Mouse (Mus musculus) hindbrain, embryonic 13.5 days (tissue): Measurements from ENCODE around the gene Crip1. TPM values are rescaled to one million over a fixed set of nuclear protein-coding genes. Genes with fewer than 3 reads are reported as not detected.

Source experiments
- ATAC-seq: fragments of 200-750 bp; cut with Nextera tagmentation; 2 replicates; pipeline ENCODE4 v1.8.0; 2017; ENCODE audit warnings: moderate TSS enrichment; ENCODE audit not compliant: low FRiP score
- H3K27ac ChIP-seq: fragments of 300-500 bp; sonication (generic); 2 replicates; pipeline ENCODE4 v1.5.1; 2015; ENCODE audit warnings: inconsistent platforms, mild to moderate bottlenecking, moderate library complexity
- H3K27me3 ChIP-seq: fragments of 300-500 bp; sonication (generic); 2 replicates; pipeline ENCODE4 v1.6.1; 2015; ENCODE audit warnings: mild to moderate bottlenecking, inconsistent platforms
- H3K36me3 ChIP-seq: fragments of 300-500 bp; sonication (generic); 2 replicates; pipeline ENCODE4 v1.6.1; 2015; ENCODE audit warnings: mild to moderate bottlenecking, inconsistent platforms
- H3K4me1 ChIP-seq: fragments of 300-500 bp; sonication (generic); replicated peaks from 2 replicates; pipeline ENCODE4 v1.6.1; 2015; ENCODE audit warnings: inconsistent platforms
- H3K4me2 ChIP-seq: fragments of 300-500 bp; sonication (generic); 2 replicates; pipeline ENCODE4 v1.6.1; 2015; ENCODE audit warnings: inconsistent platforms, mild to moderate bottlenecking, moderate library complexity
- H3K4me3 ChIP-seq: fragments of 300-500 bp; sonication (generic); 2 replicates; pipeline ENCODE4 v1.5.1; 2015; ENCODE audit warnings: mild to moderate bottlenecking, inconsistent platforms
- H3K9ac ChIP-seq: fragments of 300-500 bp; sonication (generic); 2 replicates; pipeline ENCODE4 v1.6.1; 2015; ENCODE audit warnings: mild to moderate bottlenecking, inconsistent platforms
- H3K9me3 ChIP-seq: fragments of 300-500 bp; sonication (generic); 2 replicates; pipeline ENCODE4 v1.6.1; 2016; ENCODE audit warnings: inconsistent platforms
- WGBS: fragments of 180-500 bp; shearing (Covaris S2); methylation state at CpG from one replicate; pipeline ENCODE4 v1.1.7; 2015; 5-methylcytosine and 5-hydroxymethylcytosine counted together
- polyA plus RNA-seq: library from polyadenylated mRNA; unstranded; fragments of >200 nt; fragmentation: Nextera tagmentation; extraction: Ambion mirVana; gene quantifications from 2 replicates; pipeline ENCODE4 v1.2.1, GENCODE M21; 2015

Crip1 gene
- polyA plus RNA-seq, 1 experiment from 2014 or later, result 47.1 TPM

DNA sequence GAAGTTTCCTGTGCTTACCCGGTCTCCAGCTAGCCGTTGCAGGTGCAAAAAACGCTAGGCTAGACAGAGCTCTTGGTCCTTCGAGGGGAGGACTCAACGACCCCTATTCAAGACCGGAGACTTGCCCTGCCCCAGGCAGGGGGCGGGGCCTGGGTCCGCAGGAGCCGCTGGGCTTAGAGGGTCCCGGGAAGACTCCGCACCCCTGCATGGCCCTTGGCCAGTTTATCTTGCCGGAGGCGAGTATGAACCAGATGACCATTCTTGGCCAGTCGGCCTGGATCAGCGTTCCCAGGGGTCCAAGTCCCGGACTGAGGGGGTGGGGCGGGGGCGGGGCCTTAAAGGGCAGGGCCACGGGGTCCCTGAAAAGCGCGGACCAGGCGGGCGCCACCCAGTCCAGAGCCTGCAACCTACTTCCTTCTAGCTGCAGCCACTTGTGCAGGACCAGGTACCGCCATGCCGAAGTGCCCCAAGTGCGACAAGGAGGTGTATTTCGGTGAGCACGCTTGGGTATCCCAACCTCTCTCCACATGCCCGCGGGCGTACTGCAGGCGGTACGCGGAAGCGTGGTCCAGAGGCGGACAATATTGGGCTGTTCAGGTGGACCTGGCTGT, 5.7 kb downstream of the Crip1 start:
- Histone ChIP-seq H3K4me2 (peak overlapping the region; percentile 61), H3K9ac (peak overlapping the region; percentile 56), H3K9me3 (no peaks in the 10 kb centered on the region), H3K4me1 (peaks cover 47% of the 10 kb centered on the region), H3K27ac (no peak overlapping the region), H3K4me3 (peak overlapping the region; percentile 35), H3K27me3 (peaks cover 53% of the 10 kb centered on the region), H3K36me3 (no peaks in the 10 kb centered on the region)
- no peak for ATAC-seq
- 1% methylated on average over 36 of the region's 36 CpGs for WGBS

DNA sequence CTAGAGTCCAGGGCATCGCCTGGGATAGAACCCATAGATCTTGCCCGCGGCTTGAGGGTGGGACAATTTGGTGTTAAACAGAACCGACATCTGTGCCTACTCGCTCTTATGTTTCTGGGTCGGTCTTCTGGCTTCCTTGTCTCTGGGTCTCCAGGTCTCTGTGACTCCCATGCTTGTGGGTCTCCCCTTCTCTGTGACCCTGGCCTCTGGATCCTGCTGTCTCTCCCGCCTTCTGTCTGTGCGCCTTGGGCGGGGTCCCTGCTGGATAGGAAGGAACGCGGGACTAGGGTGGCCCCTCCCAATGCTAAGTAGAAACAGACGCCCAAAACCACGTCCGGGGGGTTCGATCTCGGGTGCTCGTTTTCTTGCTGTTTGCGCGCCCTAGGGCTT, 6.2 kb downstream of the Crip1 start:
- Histone ChIP-seq H3K27ac (no peak overlapping the region), H3K9ac (peak overlapping the region; percentile 56; the same call in 1 of the 2 replicates), H3K4me3 (peak overlapping the region; percentile 35), H3K4me2 (peak overlapping the region; percentile 61), H3K9me3 (no peaks in the 10 kb centered on the region), H3K27me3 (peaks cover 53% of the 10 kb centered on the region), H3K4me1 (peaks cover 48% of the 10 kb centered on the region), H3K36me3 (no peaks in the 10 kb centered on the region)
- no peak for ATAC-seq
- 26% methylated on average over 19 of the region's 19 CpGs for WGBS

DNA sequence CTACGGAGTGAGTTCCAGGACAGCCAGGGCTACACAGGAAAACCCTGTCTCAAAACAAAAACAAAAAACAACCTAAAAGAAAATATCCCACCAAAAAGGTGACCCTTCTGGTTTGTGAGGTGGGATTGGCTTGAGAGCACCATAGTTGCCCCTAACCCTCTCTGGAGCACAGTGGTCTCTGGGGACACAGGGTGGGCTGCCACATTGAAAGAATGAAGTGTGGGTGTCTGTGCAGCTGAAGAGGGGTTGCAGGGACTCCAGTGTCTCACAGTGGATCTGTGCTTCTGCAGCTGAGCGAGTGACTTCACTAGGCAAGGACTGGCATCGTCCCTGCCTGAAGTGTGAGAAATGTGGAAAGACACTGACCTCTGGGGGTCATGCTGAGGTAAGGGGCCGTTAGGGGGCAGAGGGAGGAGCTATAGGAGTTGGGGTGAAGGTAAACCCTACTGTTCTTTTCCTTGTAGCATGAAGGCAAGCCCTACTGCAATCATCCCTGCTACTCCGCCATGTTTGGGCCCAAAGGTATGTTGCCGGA, 6.9 kb downstream of the Crip1 start:
- Histone ChIP-seq H3K9ac (no peak overlapping the region), H3K4me2 (no peak overlapping the region), H3K4me1 (peaks cover 42% of the 10 kb centered on the region), H3K27me3 (peaks cover 53% of the 10 kb centered on the region), H3K9me3 (no peaks in the 10 kb centered on the region), H3K36me3 (no peaks in the 10 kb centered on the region), H3K4me3 (no peak overlapping the region), H3K27ac (no peak overlapping the region)
- ATAC-seq, result no peak
- WGBS, result 81% methylated on average over 6 of the region's 6 CpGs

DNA sequence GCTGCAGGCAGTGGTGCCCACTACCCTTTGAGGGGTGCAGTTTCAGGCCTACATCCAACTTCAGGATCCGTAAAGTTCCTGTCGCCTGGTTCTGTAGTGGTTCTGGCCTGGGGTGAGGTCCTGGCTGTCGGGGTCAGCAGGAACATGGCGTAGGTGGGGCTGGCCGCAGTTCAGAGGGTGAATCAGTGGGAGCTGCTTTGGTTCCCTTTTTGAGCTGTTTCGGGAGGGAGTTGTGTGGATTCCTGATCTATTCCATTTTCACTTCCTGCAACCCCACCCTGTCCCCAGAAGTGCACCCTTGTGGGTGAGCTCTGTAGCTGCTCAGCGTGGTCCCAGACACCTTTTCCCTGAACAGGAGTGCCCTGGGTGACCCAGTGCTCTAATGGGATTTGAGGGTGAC, 7.9 kb downstream of the Crip1 start:
- ATAC-seq, result no peak
- Histone ChIP-seq H3K9me3 (no peaks in the 10 kb centered on the region), H3K27me3 (peaks cover 47% of the 10 kb centered on the region), H3K27ac (no peak overlapping the region), H3K4me2 (no peak overlapping the region), H3K4me1 (peaks cover 35% of the 10 kb centered on the region), H3K9ac (no peak overlapping the region), H3K4me3 (no peak overlapping the region), H3K36me3 (no peaks in the 10 kb centered on the region)
- WGBS, result 94% methylated on average over 7 of the region's 7 CpGs

DNA sequence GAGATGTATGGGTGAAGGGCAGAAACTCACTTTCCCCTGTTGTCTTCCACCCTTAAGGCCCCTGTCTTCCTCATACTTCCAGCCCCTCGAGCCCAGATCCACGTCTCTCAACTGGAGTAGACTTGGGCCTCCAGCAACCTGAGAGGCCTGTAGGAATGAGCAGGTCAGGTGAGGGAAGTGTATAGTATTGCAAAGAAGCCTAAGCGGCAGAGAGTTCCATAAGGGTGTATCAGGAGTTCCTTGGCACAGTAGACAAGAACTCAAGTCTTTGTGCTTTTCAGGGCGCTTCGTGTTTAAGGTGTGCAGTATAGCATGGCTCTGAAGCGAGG, 8.6 kb downstream of the Crip1 start:
- Histone ChIP-seq H3K4me1 (peaks cover 33% of the 10 kb centered on the region), H3K36me3 (no peaks in the 10 kb centered on the region), H3K9me3 (no peaks in the 10 kb centered on the region), H3K4me3 (peak overlapping the region; percentile 38; the same call in 1 of the 2 replicates), H3K9ac (peak overlapping the region; percentile 69), H3K27ac (0 out of 2 replicates have a peak overlapping the region, but pooled peaks have one; percentile 56), H3K4me2 (peak overlapping the region; percentile 62), H3K27me3 (peaks cover 47% of the 10 kb centered on the region)
- 86% methylated on average over 6 of the region's 6 CpGs for WGBS
- ATAC-seq, result no peak

DNA sequence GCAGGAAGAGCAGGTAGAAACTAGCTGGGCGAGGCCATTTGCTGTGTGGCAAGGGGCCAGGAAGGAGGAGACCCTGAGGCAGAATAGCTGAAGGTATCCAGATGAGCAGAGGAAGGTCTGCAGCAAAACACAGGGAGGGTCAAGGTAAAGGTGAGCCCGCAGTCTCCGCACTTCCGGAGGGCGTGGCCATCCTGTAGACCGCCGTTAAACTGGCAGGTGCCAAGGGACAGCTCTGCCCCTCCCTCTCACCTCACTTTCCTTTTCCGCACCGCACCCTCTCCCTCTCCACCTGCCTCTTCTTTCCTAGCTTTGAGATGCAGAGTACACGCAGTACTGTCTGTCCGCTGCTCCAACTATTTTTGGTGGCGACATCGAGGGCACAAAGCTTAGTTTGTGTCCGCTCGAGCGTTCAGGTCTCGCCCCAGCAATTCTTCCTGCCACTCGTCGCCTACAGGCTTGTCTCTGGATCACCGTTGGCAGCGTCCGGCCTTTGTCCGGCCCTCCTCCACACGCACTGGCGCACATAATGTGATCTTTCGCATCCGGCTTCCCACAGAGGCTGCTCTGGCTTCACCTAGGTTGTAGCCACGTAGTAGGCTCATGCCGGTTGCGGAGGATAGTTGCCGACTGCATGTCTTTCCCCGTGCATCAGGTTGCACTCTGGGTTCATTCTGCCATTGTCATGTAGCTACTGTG, 9.1 kb downstream of the Crip1 start:
- no peaks in the 10 kb centered on the region for H3K36me3 ChIP-seq
- ATAC-seq, result peak; percentile 9; the same call in 1 of the 2 replicates
- peak overlapping the region; percentile 56 for H3K27ac ChIP-seq
- H3K4me3 ChIP-seq, result peak overlapping the region; percentile 38
- peaks cover 42% of the 10 kb centered on the region for H3K27me3 ChIP-seq
- 4% methylated on average over 32 of the region's 32 CpGs for WGBS
- peak overlapping the region; percentile 62 for H3K4me2 ChIP-seq
- H3K4me1 ChIP-seq, result peaks cover 33% of the 10 kb centered on the region
- H3K9me3 ChIP-seq, result no peaks in the 10 kb centered on the region
- H3K9ac ChIP-seq, result peak overlapping the region; percentile 69

DNA sequence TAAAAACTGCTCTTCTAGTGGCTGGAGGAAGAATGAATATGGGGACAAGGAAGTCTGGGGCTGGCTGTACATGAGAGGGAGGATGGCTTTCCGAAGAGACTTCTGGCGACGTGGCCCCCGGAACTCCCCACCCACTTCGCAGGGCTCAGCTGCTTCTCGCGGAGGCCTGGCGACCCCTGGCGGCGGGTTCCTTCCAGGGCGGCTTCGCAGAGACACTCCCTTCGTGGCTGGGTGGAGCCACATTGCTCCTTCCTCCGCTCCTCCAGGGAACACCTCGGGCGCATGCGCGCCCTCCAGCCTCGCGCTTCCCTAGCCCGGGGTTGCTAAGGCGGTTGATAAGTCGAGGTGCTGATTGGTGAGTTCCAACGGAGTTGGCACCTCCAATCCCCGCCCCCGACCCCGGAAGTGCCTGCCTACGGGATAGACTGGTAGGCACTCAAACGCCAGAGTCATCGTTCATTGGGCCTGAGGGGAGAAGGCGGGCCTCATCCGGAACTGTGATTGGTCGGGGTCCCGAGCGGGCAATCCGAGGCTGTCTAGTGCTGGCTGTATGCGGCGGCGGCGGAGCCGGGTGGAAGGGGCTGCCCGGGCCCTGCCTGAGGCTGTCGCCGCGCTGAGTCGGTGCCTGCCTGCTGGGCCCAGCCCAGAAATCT, 9.9 kb downstream of the Crip1 start, which contains the start of gene Tedc1:
Gene Tedc1 (plus strand): TSS at position 535 of the 653 bp plus-strand sequence.
- Histone ChIP-seq H3K4me1 (peaks cover 33% of the 10 kb centered on the region), H3K9me3 (no peaks in the 10 kb centered on the region), H3K9ac (peak within 1 kb of the TSS; percentile 70), H3K27ac (peak within 1 kb of the TSS; percentile 56), H3K36me3 (no peaks in the 10 kb centered on the region), H3K4me3 (peak within 1 kb of the TSS; percentile 62), H3K27me3 (peaks cover 35% of the 10 kb centered on the region), H3K4me2 (peak within 1 kb of the TSS; percentile 93)
- ATAC-seq, result peak; percentile 96
- WGBS, result under 1% methylated on average over 46 of the region's 46 CpGs

DNA sequence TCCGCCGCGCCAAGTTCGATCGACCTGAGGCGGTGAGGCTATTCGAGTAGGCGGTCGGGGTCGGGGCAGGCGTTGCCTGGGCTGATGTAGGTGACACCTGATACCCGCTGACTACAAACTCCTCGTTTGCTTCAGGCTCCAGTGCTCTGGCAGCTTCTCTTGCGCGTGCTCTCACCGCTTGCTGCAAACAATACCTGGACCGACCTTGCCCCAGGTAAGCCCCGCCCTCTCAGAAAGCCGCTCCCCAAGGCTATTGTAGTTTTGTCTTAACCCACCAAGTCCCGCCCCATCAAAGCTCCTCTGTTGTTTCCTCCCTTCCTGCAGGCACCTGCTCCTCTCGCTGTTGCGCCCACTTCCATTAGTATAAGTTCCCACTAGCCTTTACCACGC, 10.4 kb downstream of the Crip1 start:
- peaks cover 31% of the 10 kb centered on the region for H3K4me1 ChIP-seq
- WGBS, result under 1% methylated on average over 23 of the region's 23 CpGs
- H3K9ac ChIP-seq, result peak overlapping the region; percentile 70
- H3K36me3 ChIP-seq, result 0 out of 2 replicates have a peak, but pooled peaks cover 4% of the 10 kb centered on the region
- no peaks in the 10 kb centered on the region for H3K9me3 ChIP-seq
- ATAC-seq, result no peak
- peaks cover 29% of the 10 kb centered on the region for H3K27me3 ChIP-seq
- H3K4me2 ChIP-seq, result peak overlapping the region; percentile 93
- H3K4me3 ChIP-seq, result peak overlapping the region; percentile 62
- H3K27ac ChIP-seq, result peak overlapping the region; percentile 37; the same call in 1 of the 2 replicates

DNA sequence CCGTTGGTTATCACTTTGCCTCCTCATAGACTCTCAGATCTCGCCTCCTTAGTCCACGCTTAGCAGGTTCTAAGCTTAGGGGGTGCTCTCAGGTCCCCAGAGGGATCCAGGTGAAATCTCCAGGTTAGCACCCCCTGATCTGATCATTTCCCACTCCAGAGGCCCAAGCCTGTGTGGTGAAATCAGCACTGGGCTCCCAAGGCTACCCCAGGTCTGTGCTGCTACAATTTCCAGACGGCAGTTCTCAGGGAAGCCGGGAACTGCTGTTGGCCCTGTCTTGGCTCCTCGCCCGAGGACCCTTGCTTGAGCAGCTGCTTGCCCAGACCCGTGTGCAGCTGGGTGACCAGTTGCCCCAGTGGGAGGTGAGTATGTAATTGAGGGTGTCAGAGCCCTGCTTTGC, 10.9 kb downstream of the Crip1 start:
- peak overlapping the region; percentile 93 for H3K4me2 ChIP-seq
- H3K4me3 ChIP-seq, result peak overlapping the region; percentile 62
- H3K9me3 ChIP-seq, result no peaks in the 10 kb centered on the region
- peaks cover 25% of the 10 kb centered on the region for H3K27me3 ChIP-seq
- H3K9ac ChIP-seq, result peak overlapping the region; percentile 70
- 31% methylated on average over 8 of the region's 8 CpGs for WGBS
- H3K36me3 ChIP-seq, result 0 out of 2 replicates have a peak, but pooled peaks cover 6% of the 10 kb centered on the region
- H3K4me1 ChIP-seq, result peaks cover 26% of the 10 kb centered on the region
- H3K27ac ChIP-seq, result no peak overlapping the region
- ATAC-seq, result no peak

DNA sequence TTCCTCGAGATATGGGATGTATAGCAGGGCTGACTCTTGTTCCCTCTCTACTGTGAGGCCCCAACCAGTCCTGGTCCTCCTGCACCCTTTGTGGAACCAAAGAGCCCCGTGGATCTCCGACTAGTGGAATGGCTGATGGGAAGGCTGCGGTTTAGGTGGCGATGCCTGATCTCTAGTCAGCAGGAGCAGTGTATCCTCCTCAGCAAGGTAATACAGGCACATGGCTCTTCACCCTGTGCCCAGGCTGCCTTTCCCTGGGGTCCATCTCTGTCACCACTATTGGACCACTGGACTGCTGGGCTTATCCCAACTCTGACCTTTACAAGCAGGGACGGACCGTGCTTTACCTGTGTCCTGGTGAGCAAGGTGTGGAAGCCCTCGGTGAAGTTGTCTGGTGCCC, 11.4 kb downstream of the Crip1 start:
- no peak overlapping the region for H3K4me3 ChIP-seq

DNA sequence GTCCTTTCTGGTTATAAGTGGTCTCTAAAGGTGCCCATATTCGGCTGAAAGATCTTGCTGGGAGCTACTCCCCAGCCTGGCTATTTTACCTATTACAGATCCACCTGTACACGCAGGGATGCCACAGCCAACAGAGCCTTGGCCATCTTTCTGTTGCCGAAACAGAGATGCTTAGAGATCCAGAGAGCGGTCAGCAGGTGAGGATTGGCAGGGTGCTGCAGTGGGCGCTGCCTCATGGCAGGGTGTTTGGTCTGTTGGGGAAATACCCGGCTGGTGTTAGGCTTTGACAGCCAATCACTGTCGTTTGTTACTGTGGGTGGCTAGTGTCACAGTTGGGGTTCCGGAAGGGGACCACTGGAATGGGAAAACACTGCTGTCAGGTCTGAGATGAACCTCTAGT, 11.9 kb downstream of the Crip1 start:
- H3K27ac ChIP-seq, result no peak overlapping the region
- no peak overlapping the region for H3K4me2 ChIP-seq
- H3K9me3 ChIP-seq, result no peaks in the 10 kb centered on the region
- peaks cover 24% of the 10 kb centered on the region for H3K4me1 ChIP-seq
- H3K9ac ChIP-seq, result peak overlapping the region; percentile 24; the same call in 1 of the 2 replicates
- WGBS, result 94% methylated on average over 8 of the region's 8 CpGs
- peaks cover 15% of the 10 kb centered on the region for H3K27me3 ChIP-seq
- no peak for ATAC-seq
- no peak overlapping the region for H3K4me3 ChIP-seq
- H3K36me3 ChIP-seq, result peaks cover 7% of the 10 kb centered on the region; the same call in 1 of the 2 replicates

More for the DNA sequence above, 11.4 kb downstream of the Crip1 start:
- peak overlapping the region; percentile 24; the same call in 1 of the 2 replicates for H3K9ac ChIP-seq
- no peak for ATAC-seq
- H3K36me3 ChIP-seq, result 0 out of 2 replicates have a peak, but pooled peaks cover 6% of the 10 kb centered on the region
- H3K9me3 ChIP-seq, result no peaks in the 10 kb centered on the region
- peak overlapping the region; percentile 93; the same call in 1 of the 2 replicates for H3K4me2 ChIP-seq
- WGBS, result 93% methylated on average over 8 of the region's 8 CpGs
- peaks cover 23% of the 10 kb centered on the region for H3K4me1 ChIP-seq
- no peak overlapping the region for H3K27ac ChIP-seq
- peaks cover 19% of the 10 kb centered on the region for H3K27me3 ChIP-seq

DNA sequence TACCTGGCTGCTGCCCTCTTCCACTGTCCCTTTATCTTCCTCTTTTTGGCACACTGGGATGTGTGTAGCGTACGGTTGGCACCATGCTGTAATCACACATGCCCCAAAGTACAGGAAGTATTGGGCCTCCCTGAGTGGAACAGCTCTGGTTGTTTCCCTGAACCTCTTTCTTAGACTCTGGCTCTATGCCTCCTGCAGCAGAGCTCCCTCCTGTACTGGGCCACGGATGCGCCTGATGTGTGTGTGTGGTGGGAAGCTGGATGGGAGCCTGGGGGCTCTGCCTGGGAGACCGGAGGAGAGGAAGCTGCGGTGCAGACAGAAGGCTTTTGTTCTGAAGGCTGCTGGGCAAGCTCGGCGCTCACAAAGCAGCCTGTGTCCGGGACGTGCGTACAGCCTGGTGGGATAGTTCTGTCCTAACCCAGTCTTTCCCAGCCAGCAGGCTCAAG, 17.5 kb downstream of the Crip1 start:
- peak; percentile 75 for ATAC-seq
- WGBS, result 66% methylated on average over 11 of the region's 11 CpGs
- no peaks in the 10 kb centered on the region for H3K27me3 ChIP-seq
- H3K27ac ChIP-seq, result peak overlapping the region; percentile 85
- no peaks in the 10 kb centered on the region for H3K9me3 ChIP-seq
- no peak overlapping the region for H3K4me2 ChIP-seq
- H3K9ac ChIP-seq, result peak overlapping the region; percentile 21; the same call in 1 of the 2 replicates
- peaks cover 17% of the 10 kb centered on the region; the same call in 1 of the 2 replicates for H3K36me3 ChIP-seq
- no peak overlapping the region for H3K4me3 ChIP-seq
- H3K4me1 ChIP-seq, result peaks cover 12% of the 10 kb centered on the region
